Mouse (Mus musculus) CH12.LX (cell line): ENCODE data around the gene Pip5k1b. TPM values are rescaled to one million over a fixed set of nuclear protein-coding genes. Genes with fewer than 3 reads are reported as not detected.

Experiments
- DNase-seq: peaks from one replicate; pipeline ENCODE4 v3.0.0-alpha.2; 2013; ENCODE audit errors: extremely low read depth
- H3K27ac ChIP-seq: 2 replicates; pipeline ENCODE4 v1.5.1; 2012; ENCODE audit warnings: low read depth, mild to moderate bottlenecking, control low read depth, moderate library complexity; ENCODE audit not compliant: insufficient read depth
- H3K27me3 ChIP-seq: replicated peaks from 2 replicates; pipeline ENCODE3; 2012; ENCODE audit warnings: inconsistent platforms
- H3K36me3 ChIP-seq, 2 experiments: replicated peaks in 1 of 2; 2 replicates each; pipeline versions ENCODE3 to v1.6.1; 2012; ENCODE audit warnings: inconsistent platforms in 1 of 2, low read length in 1 of 2, mild to moderate bottlenecking in 1 of 2, mixed read lengths in 1 of 2, moderate library complexity in 1 of 2; ENCODE audit not compliant: control insufficient read depth in 1 of 2, insufficient read depth in 1 of 2
- H3K4me1 ChIP-seq, 2 experiments: 2 replicates each; pipeline ENCODE4 v1.6.1; 2012; ENCODE audit warnings: inconsistent platforms in 1 of 2, moderate library complexity in 1 of 2; ENCODE audit not compliant: insufficient read depth in 2 of 2, control insufficient read depth in 1 of 2
- H3K4me2 ChIP-seq: 2 replicates; pipeline ENCODE4 v1.6.1; 2012; ENCODE audit warnings: low read depth, mild to moderate bottlenecking, control low read depth; ENCODE audit not compliant: poor library complexity, insufficient read depth, severe bottlenecking
- H3K4me3 ChIP-seq, 3 experiments: fragments of 150-350 bp in 1 of 3; sonication (generic) in 1 of 3; replicated peaks in 1 of 3; 2 replicates each; pipeline versions ENCODE3 to v1.5.1; 2011 to 2012; ENCODE audit warnings: low read depth in 2 of 3, low read length in 2 of 3, mild to moderate bottlenecking in 2 of 3, moderate library complexity in 2 of 3, control low read depth in 1 of 3, improper control_type of control experiment in 1 of 3, inconsistent platforms in 1 of 3, mixed read lengths in 1 of 3; ENCODE audit not compliant: poor library complexity in 1 of 3
- H3K79me2 ChIP-seq: replicated peaks from 2 replicates; pipeline ENCODE4 v1.6.1; 2012; ENCODE audit warnings: mild to moderate bottlenecking, moderate library complexity; ENCODE audit not compliant: control insufficient read depth, poor library complexity, insufficient read depth, severe bottlenecking; ENCODE audit errors: extremely low read depth
- H3K9ac ChIP-seq: 2 replicates; pipeline ENCODE4 v1.6.1; 2012; ENCODE audit warnings: low read depth, mild to moderate bottlenecking, control low read depth, moderate library complexity; ENCODE audit not compliant: insufficient read depth
- H3K9me3 ChIP-seq: replicated peaks from 2 replicates; pipeline ENCODE3; 2012; ENCODE audit warnings: low read length, inconsistent platforms, mixed read lengths
- CHD2 ChIP-seq: IDR thresholded peaks from 2 replicates; pipeline ENCODE4 v1.6.1; 2011; ENCODE audit warnings: low read length, improper control_type of control experiment
- CTCF ChIP-seq, 2 experiments: IDR thresholded peaks in 1 of 2; conservative IDR thresholded peaks in 1 of 2; 2 replicates each; pipeline ENCODE4 v1.5.1; 2011 to 2012; ENCODE audit warnings: low read depth in 2 of 2, low read length in 2 of 2, improper control_type of control experiment in 1 of 2, inconsistent platforms in 1 of 2, mild to moderate bottlenecking in 1 of 2, moderate library complexity in 1 of 2
- E2F4 ChIP-seq: IDR thresholded peaks from 2 replicates; pipeline ENCODE4 v1.6.1; 2011; ENCODE audit warnings: low read depth, low read length, improper control_type of control experiment; ENCODE audit not compliant: insufficient replicate concordance
- ELF1 ChIP-seq: IDR thresholded peaks from 2 replicates; pipeline ENCODE4 v1.6.1; 2014; ENCODE audit warnings: low read depth, mild to moderate bottlenecking, inconsistent platforms, low read length, improper control_type of control experiment
- HCFC1 ChIP-seq: IDR thresholded peaks from 2 replicates; pipeline ENCODE4 v1.6.1; 2012; ENCODE audit warnings: low read depth, mild to moderate bottlenecking, inconsistent platforms, low read length, improper control_type of control experiment
- NRF1 ChIP-seq: IDR thresholded peaks from 2 replicates; pipeline ENCODE4 v1.6.1; 2014; ENCODE audit warnings: low read depth, mild to moderate bottlenecking, inconsistent platforms, low read length, improper control_type of control experiment, moderate library complexity
- RAD21 ChIP-seq: IDR thresholded peaks from 2 replicates; pipeline ENCODE4 v1.6.1; 2011; ENCODE audit warnings: low read depth, mild to moderate bottlenecking, low read length, improper control_type of control experiment, moderate library complexity
- RCOR1 ChIP-seq: conservative IDR thresholded peaks from 2 replicates; pipeline ENCODE4 v1.6.1; 2012; ENCODE audit warnings: low read depth, mild to moderate bottlenecking, inconsistent platforms, low read length, improper control_type of control experiment
- SIN3A ChIP-seq: IDR thresholded peaks from 2 replicates; pipeline ENCODE4 v1.6.1; 2012; ENCODE audit warnings: low read length, improper control_type of control experiment, inconsistent platforms
- TCF12 ChIP-seq: IDR thresholded peaks from 2 replicates; pipeline ENCODE4 v1.6.1; 2014; ENCODE audit warnings: low read depth, mild to moderate bottlenecking, inconsistent platforms, low read length, improper control_type of control experiment
- ZKSCAN1 ChIP-seq: IDR thresholded peaks from 2 replicates; pipeline ENCODE4 v1.6.1; 2012; ENCODE audit warnings: low read depth, inconsistent platforms, low read length, improper control_type of control experiment, borderline replicate concordance
- dilution Hi-C: fragments of 300-500 bp; cut with MboI; formaldehyde crosslinking; loops from 2 replicates; pipeline ENCODE4 v1.14.3; 2020; ENCODE audit warnings: low sequenced_read_pairs; ENCODE audit not compliant: extremely low pct_unique_long_range_greater_than_20kb, extremely low pct_ligation_motif_present
- in situ Hi-C: fragments of 300-500 bp; cut with MboI; formaldehyde crosslinking; loops from 3 replicates; pipeline ENCODE4 v1.14.3; 2019; ENCODE audit warnings: low sequenced_read_pairs, low pct_ligation_motif_present, low pct_unique_long_range_greater_than_20kb, mixed read lengths
- polyA plus RNA-seq: library from polyadenylated mRNA; unstranded; fragments of >175 nt; gene quantifications from 2 replicates; pipeline ENCODE4 v1.2.1, GENCODE M21; 2012; ENCODE audit warnings: low read depth; ENCODE audit not compliant: insufficient read length
- total RNA-seq, 2 experiments: library from RNA; depleted of rRNA; stranded (reverse); fragments of 300-350 nt in 1 of 2; fragments of >200 nt in 1 of 2; gene quantifications; 2 replicates each; pipeline ENCODE4 v1.2.3; 2012 to 2014

Pip5k1b gene
- total and polyA plus RNA-seq, 3 experiments = 1.7 to 2.9 (median 2.0) TPM

DNA sequence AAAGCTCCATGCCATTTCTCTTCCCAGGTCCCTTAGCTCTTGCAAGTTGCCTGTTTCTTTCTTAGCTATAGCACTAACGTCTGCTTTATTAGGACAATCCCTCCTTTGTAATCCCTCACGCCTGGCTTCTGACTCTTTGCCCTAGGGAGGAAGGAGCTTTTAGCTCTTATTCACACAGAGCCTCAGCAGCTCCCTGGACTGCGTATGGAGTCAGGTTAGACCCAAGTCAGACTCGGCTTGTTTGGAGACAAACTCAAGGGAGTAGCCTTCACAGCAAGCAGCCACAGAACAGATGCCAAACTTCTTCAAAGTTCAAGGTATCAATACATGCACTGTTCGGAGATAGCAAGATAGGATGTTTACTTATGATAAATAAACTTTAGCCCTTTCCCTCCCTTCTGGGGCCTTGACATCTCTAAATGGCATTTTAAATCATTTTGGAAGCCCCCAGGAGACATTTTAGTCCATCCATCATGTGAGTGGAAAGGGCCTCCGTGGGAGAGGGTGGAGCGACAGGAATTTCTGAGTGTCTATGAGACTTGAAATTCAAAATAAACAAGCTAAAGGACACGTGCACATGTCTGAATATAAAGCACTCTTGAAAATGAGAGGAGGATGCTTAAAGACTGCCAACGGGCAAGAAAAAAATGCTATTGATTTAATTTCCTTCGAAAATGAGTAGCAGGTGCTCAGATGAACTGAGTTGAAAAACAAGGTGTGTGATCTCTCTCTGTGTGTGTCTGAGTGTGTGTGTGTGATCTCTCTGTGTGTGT, 231.6 kb downstream of the Pip5k1b start:
- dilution Hi-C loops (no loop called here), in situ Hi-C loops (loop anchor here (25.0 kb wide), 1 partner anchor 88 kb away; no protein-coding TSS in a partner anchor)
- DNase-seq = no peak
- H3K9ac ChIP-seq = no peak overlapping the region
- H3K27me3 ChIP-seq = no peaks in the 10 kb centered on the region
- no peaks in the 10 kb centered on the region for H3K79me2 ChIP-seq
- H3K4me3 ChIP-seq = no peak overlapping the region
- TF ChIP-seq NRF1 = no peak
- no peak for TF ChIP-seq ELF1
- TF ChIP-seq ZKSCAN1 = no peak
- TF ChIP-seq CHD2 = no peak
- TF ChIP-seq TCF12 = no peak
- no peak for TF ChIP-seq RCOR1
- TF ChIP-seq SIN3A = no peak
- no peak for TF ChIP-seq RAD21
- TF ChIP-seq HCFC1 = no peak
- TF ChIP-seq E2F4 = no peak
- H3K4me1 ChIP-seq = peaks cover 9 to 18% of the 10 kb centered on the region in 2 experiments
- no peak overlapping the region for H3K4me2 ChIP-seq
- no peak overlapping the region for H3K27ac ChIP-seq
- no peaks in the 10 kb centered on the region for H3K36me3 ChIP-seq
- H3K9me3 ChIP-seq = no peaks in the 10 kb centered on the region

DNA sequence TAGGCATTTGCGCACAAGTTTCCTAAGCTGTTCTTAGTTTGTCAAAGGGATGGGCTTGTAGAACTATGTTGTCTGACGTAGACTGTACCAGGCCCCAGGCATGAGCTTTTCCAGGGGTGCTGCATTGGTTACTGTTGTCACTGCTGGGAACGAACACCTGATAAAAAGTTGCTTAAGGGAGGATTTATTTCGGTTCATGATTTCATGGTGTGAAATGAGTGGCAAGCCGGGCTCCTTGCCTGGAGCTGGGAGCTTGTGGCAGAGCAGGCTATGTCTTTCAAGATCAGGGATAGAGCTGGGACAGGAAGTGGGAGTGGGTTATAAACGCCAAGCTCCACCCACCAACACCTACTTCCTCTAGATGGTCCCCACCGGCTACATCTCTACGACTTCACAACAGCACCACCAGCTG, 233.8 kb downstream of the Pip5k1b start:
- dilution Hi-C loops = no loop called here
- in situ Hi-C loops = loop anchor here (25.0 kb wide), 1 partner anchor 90 kb away; no protein-coding TSS in a partner anchor
- DNase-seq = no peak

More for the DNA sequence above, 233.8 kb downstream of the Pip5k1b start:
- Histone ChIP-seq H3K9ac (no peak overlapping the region), H3K4me1 (peaks cover 9 to 18% of the 10 kb centered on the region in 2 experiments), H3K27ac (no peak overlapping the region), H3K27me3 (no peaks in the 10 kb centered on the region), H3K4me3 (no peak overlapping the region), H3K9me3 (no peaks in the 10 kb centered on the region), H3K4me2 (no peak overlapping the region), H3K36me3 (no peaks in the 10 kb centered on the region), H3K79me2 (no peaks in the 10 kb centered on the region)
- TF ChIP-seq RAD21 (no peak), CTCF (conservative IDR thresholded peaks at IDR 0.05 in 1 of 2, IDR thresholded peaks at IDR 0.05 in 1 of 2; ENCODE audit: low read depth in 2 of 2, low read length in 2 of 2) (peak in 1 of 2 experiments; percentile 30; a peak in 2 of 4 replicates)
